Mouse (Mus musculus) CH12.LX (cell line): ENCODE measurements at regions not wholly inside any gene's neighbourhood (a gene's known extent, or its start where the extent isn't known, plus 50 kb on each side); places are given as distances from the start of the nearest gene placed in this dataset.

Experiments
- DNase-seq: peaks from one replicate; pipeline ENCODE4 v3.0.0-alpha.2; 2013; ENCODE audit errors: extremely low read depth
- H3K27ac ChIP-seq: 2 replicates; pipeline ENCODE4 v1.5.1; 2012; ENCODE audit warnings: low read depth, mild to moderate bottlenecking, control low read depth, moderate library complexity; ENCODE audit not compliant: insufficient read depth
- H3K27me3 ChIP-seq: replicated peaks from 2 replicates; pipeline ENCODE3; 2012; ENCODE audit warnings: inconsistent platforms
- H3K36me3 ChIP-seq, 2 experiments: replicated peaks in 1 of 2; 2 replicates each; pipeline versions ENCODE3 to v1.6.1; 2012; ENCODE audit warnings: inconsistent platforms in 1 of 2, low read length in 1 of 2, mild to moderate bottlenecking in 1 of 2, mixed read lengths in 1 of 2, moderate library complexity in 1 of 2; ENCODE audit not compliant: control insufficient read depth in 1 of 2, insufficient read depth in 1 of 2
- H3K4me1 ChIP-seq, 2 experiments: 2 replicates each; pipeline ENCODE4 v1.6.1; 2012; ENCODE audit warnings: inconsistent platforms in 1 of 2, moderate library complexity in 1 of 2; ENCODE audit not compliant: insufficient read depth in 2 of 2, control insufficient read depth in 1 of 2
- H3K4me2 ChIP-seq: 2 replicates; pipeline ENCODE4 v1.6.1; 2012; ENCODE audit warnings: low read depth, mild to moderate bottlenecking, control low read depth; ENCODE audit not compliant: poor library complexity, insufficient read depth, severe bottlenecking
- H3K4me3 ChIP-seq, 3 experiments: fragments of 150-350 bp in 1 of 3; sonication (generic) in 1 of 3; replicated peaks in 1 of 3; 2 replicates each; pipeline versions ENCODE3 to v1.5.1; 2011 to 2012; ENCODE audit warnings: low read depth in 2 of 3, low read length in 2 of 3, mild to moderate bottlenecking in 2 of 3, moderate library complexity in 2 of 3, control low read depth in 1 of 3, improper control_type of control experiment in 1 of 3, inconsistent platforms in 1 of 3, mixed read lengths in 1 of 3; ENCODE audit not compliant: poor library complexity in 1 of 3
- H3K79me2 ChIP-seq: replicated peaks from 2 replicates; pipeline ENCODE4 v1.6.1; 2012; ENCODE audit warnings: mild to moderate bottlenecking, moderate library complexity; ENCODE audit not compliant: control insufficient read depth, poor library complexity, insufficient read depth, severe bottlenecking; ENCODE audit errors: extremely low read depth
- H3K9ac ChIP-seq: 2 replicates; pipeline ENCODE4 v1.6.1; 2012; ENCODE audit warnings: low read depth, mild to moderate bottlenecking, control low read depth, moderate library complexity; ENCODE audit not compliant: insufficient read depth
- H3K9me3 ChIP-seq: replicated peaks from 2 replicates; pipeline ENCODE3; 2012; ENCODE audit warnings: low read length, inconsistent platforms, mixed read lengths
- BHLHE40 ChIP-seq: IDR thresholded peaks from 2 replicates; pipeline ENCODE4 v1.6.1; 2011; ENCODE audit warnings: mild to moderate bottlenecking, low read depth, low read length, improper control_type of control experiment
- CTCF ChIP-seq, 2 experiments: IDR thresholded peaks in 1 of 2; conservative IDR thresholded peaks in 1 of 2; 2 replicates each; pipeline ENCODE4 v1.5.1; 2011 to 2012; ENCODE audit warnings: low read depth in 2 of 2, low read length in 2 of 2, improper control_type of control experiment in 1 of 2, inconsistent platforms in 1 of 2, mild to moderate bottlenecking in 1 of 2, moderate library complexity in 1 of 2
- E2F4 ChIP-seq: IDR thresholded peaks from 2 replicates; pipeline ENCODE4 v1.6.1; 2011; ENCODE audit warnings: low read depth, low read length, improper control_type of control experiment; ENCODE audit not compliant: insufficient replicate concordance
- EP300 ChIP-seq: IDR thresholded peaks from 2 replicates; pipeline ENCODE4 v1.6.1; 2011; ENCODE audit warnings: low read length, improper control_type of control experiment
- JUND ChIP-seq: conservative IDR thresholded peaks from 2 replicates; pipeline ENCODE4 v1.6.1; 2011; ENCODE audit warnings: low read depth, low read length, improper control_type of control experiment
- MAFK ChIP-seq: IDR thresholded peaks from 2 replicates; pipeline ENCODE4 v1.6.1; 2011; ENCODE audit warnings: low read length, improper control_type of control experiment; ENCODE audit not compliant: insufficient replicate concordance
- MAX ChIP-seq: IDR thresholded peaks from 2 replicates; pipeline ENCODE4 v1.6.1; 2011; ENCODE audit warnings: low read length, improper control_type of control experiment
- MEF2A ChIP-seq: IDR thresholded peaks from 2 replicates; pipeline ENCODE4 v1.6.1; 2014; ENCODE audit warnings: low read depth, mild to moderate bottlenecking, inconsistent platforms, low read length, improper control_type of control experiment, borderline replicate concordance
- MYC ChIP-seq: IDR thresholded peaks from 2 replicates; pipeline ENCODE4 v1.6.1; 2011; ENCODE audit warnings: low read depth, mild to moderate bottlenecking, improper control_type of control experiment, low read length
- NRF1 ChIP-seq: IDR thresholded peaks from 2 replicates; pipeline ENCODE4 v1.6.1; 2014; ENCODE audit warnings: low read depth, mild to moderate bottlenecking, inconsistent platforms, low read length, improper control_type of control experiment, moderate library complexity
- PAX5 ChIP-seq: IDR thresholded peaks from 2 replicates; pipeline ENCODE4 v1.6.1; 2012; ENCODE audit warnings: low read length, inconsistent platforms, mixed read lengths
- POLR2AphosphoS2 ChIP-seq: IDR thresholded peaks from 2 replicates; pipeline ENCODE4 v1.6.1; 2011; ENCODE audit warnings: low read depth, low read length, improper control_type of control experiment
- RAD21 ChIP-seq: IDR thresholded peaks from 2 replicates; pipeline ENCODE4 v1.6.1; 2011; ENCODE audit warnings: low read depth, mild to moderate bottlenecking, low read length, improper control_type of control experiment, moderate library complexity
- RCOR1 ChIP-seq: conservative IDR thresholded peaks from 2 replicates; pipeline ENCODE4 v1.6.1; 2012; ENCODE audit warnings: low read depth, mild to moderate bottlenecking, inconsistent platforms, low read length, improper control_type of control experiment
- SIN3A ChIP-seq: IDR thresholded peaks from 2 replicates; pipeline ENCODE4 v1.6.1; 2012; ENCODE audit warnings: low read length, improper control_type of control experiment, inconsistent platforms
- SMC3 ChIP-seq: IDR thresholded peaks from 2 replicates; pipeline ENCODE4 v1.6.1; 2011; ENCODE audit warnings: low read depth, low read length, improper control_type of control experiment
- TBP ChIP-seq: conservative IDR thresholded peaks from 2 replicates; pipeline ENCODE4 v1.6.1; 2011; ENCODE audit warnings: low read depth, low read length, improper control_type of control experiment
- TCF12 ChIP-seq: IDR thresholded peaks from 2 replicates; pipeline ENCODE4 v1.6.1; 2014; ENCODE audit warnings: low read depth, mild to moderate bottlenecking, inconsistent platforms, low read length, improper control_type of control experiment
- UBTF ChIP-seq: IDR thresholded peaks from 2 replicates; pipeline ENCODE4 v1.6.1; 2012; ENCODE audit warnings: low read depth, mild to moderate bottlenecking, inconsistent platforms, low read length, improper control_type of control experiment, moderate library complexity
- USF1 ChIP-seq: IDR thresholded peaks from 2 replicates; pipeline ENCODE4 v1.6.1; 2014; ENCODE audit warnings: low read depth, mild to moderate bottlenecking, inconsistent platforms, low read length, improper control_type of control experiment
- USF2 ChIP-seq: conservative IDR thresholded peaks from 2 replicates; pipeline ENCODE4 v1.6.1; 2011; ENCODE audit warnings: low read depth, low read length, improper control_type of control experiment
- ZC3H11A ChIP-seq: IDR thresholded peaks from 2 replicates; pipeline ENCODE4 v1.6.1; 2012; ENCODE audit warnings: low read depth, mild to moderate bottlenecking, inconsistent platforms, low read length, improper control_type of control experiment
- ZKSCAN1 ChIP-seq: IDR thresholded peaks from 2 replicates; pipeline ENCODE4 v1.6.1; 2012; ENCODE audit warnings: low read depth, inconsistent platforms, low read length, improper control_type of control experiment, borderline replicate concordance
- ZMIZ1 ChIP-seq: IDR thresholded peaks from 2 replicates; pipeline ENCODE4 v1.6.1; 2012; ENCODE audit warnings: low read depth, mild to moderate bottlenecking, inconsistent platforms, low read length, improper control_type of control experiment
- ZNF384 ChIP-seq: IDR thresholded peaks from 2 replicates; pipeline ENCODE4 v1.6.1; 2012; ENCODE audit warnings: low read depth, low read length, improper control_type of control experiment, inconsistent platforms
- dilution Hi-C: fragments of 300-500 bp; cut with MboI; formaldehyde crosslinking; loops from 2 replicates; pipeline ENCODE4 v1.14.3; 2020; ENCODE audit warnings: low sequenced_read_pairs; ENCODE audit not compliant: extremely low pct_unique_long_range_greater_than_20kb, extremely low pct_ligation_motif_present
- in situ Hi-C: fragments of 300-500 bp; cut with MboI; formaldehyde crosslinking; loops from 3 replicates; pipeline ENCODE4 v1.14.3; 2019; ENCODE audit warnings: low sequenced_read_pairs, low pct_ligation_motif_present, low pct_unique_long_range_greater_than_20kb, mixed read lengths

GRCm38 (mm10) chr3:130946576-130947276 is 163.5 kb upstream of the Lef1 start:
- in situ Hi-C loops = no loop called here
- no peaks in the 10 kb centered on the region for H3K36me3 ChIP-seq
- no peak overlapping the region for H3K9ac ChIP-seq
- DNase-seq = no peak
- no peaks in the 10 kb centered on the region for H3K9me3 ChIP-seq
- dilution Hi-C loops = no loop called here
- H3K4me3 ChIP-seq = no peak overlapping the region
- no peak for TF ChIP-seq UBTF
- TF ChIP-seq ZC3H11A = no peak
- no peak for TF ChIP-seq ZNF384
- TF ChIP-seq MEF2A = no peak
- no peak for TF ChIP-seq USF2
- TF ChIP-seq PAX5 = no peak
- TF ChIP-seq NRF1 = no peak
- no peak for TF ChIP-seq E2F4
- TF ChIP-seq BHLHE40 = no peak
- TF ChIP-seq RCOR1 = no peak
- no peak for TF ChIP-seq POLR2AphosphoS2
- TF ChIP-seq MYC = no peak
- TF ChIP-seq SMC3 = no peak
- no peak for TF ChIP-seq ZKSCAN1
- TF ChIP-seq EP300 = no peak
- no peak for TF ChIP-seq CTCF (conservative IDR thresholded peaks at IDR 0.05 in 1 of 2, IDR thresholded peaks at IDR 0.05 in 1 of 2; ENCODE audit: low read depth in 2 of 2, low read length in 2 of 2)
- no peak for TF ChIP-seq ZMIZ1
- TF ChIP-seq TBP = no peak
- TF ChIP-seq MAFK = no peak
- no peak for TF ChIP-seq TCF12
- H3K79me2 ChIP-seq = no peaks in the 10 kb centered on the region
- H3K4me1 ChIP-seq = peaks cover 0 to 4% of the 10 kb centered on the region in 2 experiments; a peak in 2 of 4 replicates
- H3K27me3 ChIP-seq = no peaks in the 10 kb centered on the region
- no peak overlapping the region for H3K27ac ChIP-seq
- H3K4me2 ChIP-seq = no peak overlapping the region

GRCm38 (mm10) chr3:130945861-130946449 is 164.3 kb upstream of the Lef1 start:
- Histone ChIP-seq H3K27me3 (no peaks in the 10 kb centered on the region), H3K4me3 (no peak overlapping the region), H3K79me2 (no peaks in the 10 kb centered on the region), H3K4me2 (no peak overlapping the region), H3K27ac (no peak overlapping the region), H3K9me3 (no peaks in the 10 kb centered on the region), H3K9ac (no peak overlapping the region), H3K4me1 (peaks cover 0 to 4% of the 10 kb centered on the region in 2 experiments; a peak in 2 of 4 replicates), H3K36me3 (no peaks in the 10 kb centered on the region)
- dilution Hi-C loops = no loop called here
- in situ Hi-C loops = no loop called here
- DNase-seq = no peak
- TF ChIP-seq RCOR1 = no peak
- no peak for TF ChIP-seq JUND
- TF ChIP-seq E2F4 = no peak
- TF ChIP-seq USF1 = no peak
- TF ChIP-seq MAX = no peak
- TF ChIP-seq ZNF384 = no peak
- no peak for TF ChIP-seq POLR2AphosphoS2
- TF ChIP-seq MAFK = no peak
- no peak for TF ChIP-seq RAD21
- no peak for TF ChIP-seq SIN3A
- no peak for TF ChIP-seq EP300
